Mouse (Mus musculus) ES-E14 (cell line): ENCODE data around the gene Tmem222. TPM values are rescaled to one million over a fixed set of nuclear protein-coding genes. Genes with fewer than 3 reads are reported as not detected.

Experiments used
- DNase-seq: peaks from one replicate; pipeline ENCODE4 v3.0.0-alpha.2; 2013; ENCODE audit warnings: low read depth, low spot score
- H3K27ac ChIP-seq: 2 replicates; pipeline ENCODE4 v1.5.1; 2012; ENCODE audit warnings: low read depth, mild to moderate bottlenecking, low read length, moderate library complexity, mixed read lengths; ENCODE audit not compliant: poor library complexity, insufficient read depth, severe bottlenecking
- H3K36me3 ChIP-seq: 2 replicates; pipeline ENCODE4 v1.6.1; 2012; ENCODE audit warnings: mild to moderate bottlenecking, low read length, moderate library complexity, mixed read lengths; ENCODE audit not compliant: control insufficient read depth, poor library complexity, insufficient read depth, severe bottlenecking
- H3K4me1 ChIP-seq, 2 experiments: fragments of 150-350 bp in 1 of 2; sonication (generic) in 1 of 2; 2 replicates each; pipeline ENCODE4 v1.6.1; 2012; ENCODE audit warnings: low read length in 2 of 2, mild to moderate bottlenecking in 1 of 2, mixed read lengths in 1 of 2; ENCODE audit not compliant: control insufficient read depth in 2 of 2, insufficient read depth in 2 of 2, poor library complexity in 1 of 2
- H3K4me3 ChIP-seq, 2 experiments: fragments of 150-350 bp in 1 of 2; sonication (generic) in 1 of 2; 2 replicates each; pipeline ENCODE4 v1.5.1; 2012; ENCODE audit warnings: low read length in 2 of 2, low read depth in 1 of 2, mild to moderate bottlenecking in 1 of 2, mixed read lengths in 1 of 2; ENCODE audit not compliant: insufficient read depth in 1 of 2, poor library complexity in 1 of 2, severe bottlenecking in 1 of 2
- H3K9ac ChIP-seq: 2 replicates; pipeline ENCODE4 v1.6.1; 2012; ENCODE audit warnings: low read depth, mild to moderate bottlenecking, low read length, mixed read lengths; ENCODE audit not compliant: poor library complexity, insufficient read depth, severe bottlenecking
- H3K9me3 ChIP-seq: fragments of 150-350 bp; sonication (generic); 2 replicates; pipeline ENCODE4 v1.6.1; 2012; ENCODE audit warnings: low read depth, mild to moderate bottlenecking, low read length; ENCODE audit not compliant: control insufficient read depth, insufficient read depth
- CHD2 ChIP-seq: IDR thresholded peaks from 2 replicates; pipeline ENCODE4 v1.6.1; 2014; ENCODE audit warnings: mild to moderate bottlenecking, low read depth, low read length, inconsistent platforms
- HCFC1 ChIP-seq: IDR thresholded peaks from 2 replicates; pipeline ENCODE4 v1.6.1; 2012; ENCODE audit warnings: low read length, inconsistent platforms, borderline replicate concordance; ENCODE audit not compliant: insufficient read depth
- MAFK ChIP-seq: IDR thresholded peaks from 2 replicates; pipeline ENCODE4 v1.6.1; 2014; ENCODE audit warnings: mild to moderate bottlenecking, low read depth, low read length, inconsistent platforms; ENCODE audit not compliant: insufficient read depth
- ZC3H11A ChIP-seq: IDR thresholded peaks from 2 replicates; pipeline ENCODE4 v1.6.1; 2012; ENCODE audit warnings: low read depth, mild to moderate bottlenecking, inconsistent platforms, low read length, borderline replicate concordance
- ZNF384 ChIP-seq: IDR thresholded peaks from 2 replicates; pipeline ENCODE4 v1.6.1; 2012; ENCODE audit warnings: low read depth, low read length, inconsistent platforms
- in situ Hi-C, 2 experiments: fragments of 600-800 bp; cut with MboI; formaldehyde crosslinking; loops; one replicate each; pipeline ENCODE4 v1.15.1; 2025; ENCODE audit warnings: low sequenced_read_pairs in 2 of 2, inconsistent platforms in 1 of 2; ENCODE audit not compliant: unreplicated experiment in 2 of 2
- total RNA-seq: library from RNA; depleted of rRNA; stranded (reverse); fragments of 300-350 nt; gene quantifications from 2 replicates; pipeline ENCODE4 v1.2.3, GENCODE M21; 2012

Tmem222 gene
- total RNA-seq, 1 experiment: 73.3 TPM

DNA sequence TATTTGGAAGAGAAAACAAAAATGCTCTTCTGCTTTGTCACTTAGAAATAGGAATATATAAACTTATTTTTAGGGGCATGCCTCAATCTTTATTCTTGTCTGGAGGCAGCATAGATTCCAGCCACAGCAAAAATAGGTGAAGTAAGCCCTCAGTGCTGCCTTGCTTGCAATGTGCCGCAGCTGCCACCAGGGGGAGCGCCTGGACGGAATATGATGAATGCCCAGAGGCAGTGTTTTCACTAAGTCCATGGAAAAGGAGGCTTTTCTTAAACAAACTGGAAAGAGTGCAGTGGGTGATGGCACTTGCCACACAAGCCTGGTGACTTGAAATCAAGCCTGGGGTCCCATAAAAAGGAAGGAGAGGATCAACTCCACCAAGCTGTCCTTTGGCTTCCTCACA lies 32.4 kb upstream of the Tmem222 start:
- DNase-seq: peak; percentile 68
- no peak overlapping the region for H3K27ac ChIP-seq
- H3K4me3 ChIP-seq: no peak overlapping the region
- H3K36me3 ChIP-seq: peaks cover 24% of the 10 kb centered on the region
- no peak overlapping the region for H3K9ac ChIP-seq
- TF ChIP-seq MAFK: peak; percentile 22; the same call in 1 of the 2 replicates
- no peak for TF ChIP-seq CHD2
- no peaks in the 10 kb centered on the region for H3K9me3 ChIP-seq
- no peaks in the 10 kb centered on the region for H3K4me1 ChIP-seq
- in situ Hi-C loops: loop anchor here in 1 of 2 experiments (10.0 kb wide), 1 partner anchor 305 kb away; no protein-coding TSS in a partner anchor

DNA sequence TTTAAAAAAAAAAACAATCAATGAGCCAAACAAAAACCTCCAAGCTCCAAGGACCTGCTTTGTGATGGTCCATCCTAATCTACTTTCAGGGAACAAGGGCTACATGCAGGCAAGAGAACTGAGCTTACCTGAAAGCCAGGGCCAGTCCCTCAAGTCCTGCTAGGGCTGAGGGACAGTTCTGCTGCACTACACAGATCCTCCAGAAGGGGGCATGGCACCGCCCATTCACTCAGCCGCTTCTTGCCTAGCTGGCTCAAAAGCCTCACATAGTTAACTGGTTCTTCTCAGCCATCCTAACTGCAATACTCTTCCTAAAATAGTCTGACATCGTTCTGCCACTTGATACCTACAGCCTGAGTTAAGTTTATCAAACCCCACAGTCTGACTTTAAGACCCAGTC lies 29.7 kb upstream of the Tmem222 start:
- peak; percentile 58 for DNase-seq
- TF ChIP-seq HCFC1 (no peak), CHD2 (no peak), ZC3H11A (no peak)

DNA sequence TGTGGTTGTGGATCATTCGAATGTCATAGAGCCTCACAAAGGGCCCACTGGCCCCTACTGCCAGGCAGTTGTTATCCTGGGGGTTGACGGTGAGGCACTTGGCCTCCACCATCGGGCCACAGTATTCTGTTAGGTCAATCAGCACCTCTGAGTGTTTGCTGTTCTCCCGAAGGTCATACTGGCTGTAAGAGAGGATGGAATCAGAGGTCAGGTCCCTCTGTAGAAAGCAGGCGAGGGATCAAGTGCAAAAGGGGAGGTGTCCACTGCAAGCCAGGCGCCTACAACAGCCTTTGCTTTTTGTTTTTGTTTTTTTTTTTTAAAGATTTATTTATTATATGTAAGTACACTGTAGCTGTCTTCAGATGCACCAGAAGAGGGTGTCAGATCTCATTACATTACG lies 28.2 kb upstream of the Tmem222 start:
- Histone ChIP-seq H3K9me3 (no peaks in the 10 kb centered on the region), H3K27ac (no peak overlapping the region), H3K36me3 (peaks cover 46% of the 10 kb centered on the region), H3K4me1 (no peaks in the 10 kb centered on the region), H3K4me3 (no peak overlapping the region), H3K9ac (no peak overlapping the region)
- in situ Hi-C loops: loop anchor here in 1 of 2 experiments (10.0 kb wide), 1 partner anchor 301 kb away; no protein-coding TSS in a partner anchor
- no peak for TF ChIP-seq HCFC1
- no peak for TF ChIP-seq MAFK
- TF ChIP-seq CHD2: no peak
- TF ChIP-seq ZNF384: no peak
- no peak for TF ChIP-seq ZC3H11A
- no peak for DNase-seq

More for the DNA sequence above, 29.7 kb upstream of the Tmem222 start:
- H3K36me3 ChIP-seq: peaks cover 32% of the 10 kb centered on the region
- H3K9ac ChIP-seq: no peak overlapping the region
- in situ Hi-C loops: loop anchor here in 1 of 2 experiments (10.0 kb wide), 1 partner anchor 303 kb away; no protein-coding TSS in a partner anchor
- no peak overlapping the region for H3K4me3 ChIP-seq
- no peaks in the 10 kb centered on the region for H3K4me1 ChIP-seq
- no peaks in the 10 kb centered on the region for H3K9me3 ChIP-seq
- H3K27ac ChIP-seq: no peak overlapping the region

DNA sequence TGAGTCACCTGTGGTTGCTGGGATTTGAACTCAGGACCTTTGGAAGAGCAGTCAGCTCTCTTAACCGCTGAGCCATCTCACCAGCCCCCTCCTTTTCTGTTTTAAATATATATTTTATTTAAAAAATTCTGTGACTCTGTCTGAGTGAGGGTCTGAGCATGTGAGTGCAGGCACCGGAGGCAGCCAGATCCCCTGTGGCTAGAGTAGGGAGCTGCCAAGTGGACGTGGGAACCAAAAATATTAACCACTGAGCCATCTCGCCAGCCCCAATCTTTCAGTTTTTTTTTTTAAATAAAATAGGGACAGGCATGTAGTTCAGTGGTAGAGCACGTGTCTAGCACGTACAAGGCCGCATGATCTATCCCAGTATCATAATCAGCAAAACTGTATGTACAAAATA lies 27.2 kb upstream of the Tmem222 start:
- no peak for TF ChIP-seq MAFK
- TF ChIP-seq ZC3H11A: no peak
- TF ChIP-seq HCFC1: no peak
- no peak for TF ChIP-seq ZNF384
- no peak for TF ChIP-seq CHD2
- in situ Hi-C loops: loop anchor here in 1 of 2 experiments (5.0 to 10.0 kb wide), 2 partner anchors 87 to 300 kb away; no protein-coding TSS in a partner anchor

DNA sequence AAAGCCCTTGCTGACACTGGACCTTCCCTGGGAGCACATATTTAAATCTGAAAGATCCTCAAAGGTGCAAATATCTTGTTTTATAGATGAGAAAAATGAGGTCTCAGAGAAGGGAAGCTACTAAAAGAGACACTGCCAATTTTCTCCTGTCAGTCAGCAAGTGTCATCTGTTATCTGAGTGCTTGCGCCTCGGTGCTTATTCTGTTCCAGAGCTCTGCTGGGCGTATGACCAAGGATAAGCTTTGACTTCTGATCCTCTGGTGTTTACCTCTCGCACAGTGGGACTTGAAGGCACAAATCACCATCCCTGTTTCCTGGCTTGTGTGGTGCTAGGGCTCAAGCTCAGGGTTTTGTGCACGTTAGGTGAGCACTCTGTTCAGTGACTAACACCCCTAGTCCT lies 25.1 kb upstream of the Tmem222 start:
- no peak overlapping the region for H3K9ac ChIP-seq
- no peak for DNase-seq
- H3K9me3 ChIP-seq: no peaks in the 10 kb centered on the region
- H3K4me1 ChIP-seq: peaks cover 0 to 2% of the 10 kb centered on the region in 2 experiments; a peak in 1 of 4 replicates
- TF ChIP-seq CHD2 (no peak), HCFC1 (no peak), ZNF384 (no peak), MAFK (no peak), ZC3H11A (no peak)
- no peak overlapping the region for H3K27ac ChIP-seq
- peaks cover 63% of the 10 kb centered on the region for H3K36me3 ChIP-seq
- H3K4me3 ChIP-seq: no peak overlapping the region
- in situ Hi-C loops: loop anchor here in 1 of 2 experiments (5.0 to 10.0 kb wide), 2 partner anchors 85 to 298 kb away; no protein-coding TSS in a partner anchor

More for the DNA sequence above, 27.2 kb upstream of the Tmem222 start:
- Histone ChIP-seq H3K9me3 (no peaks in the 10 kb centered on the region), H3K27ac (no peak overlapping the region), H3K36me3 (peaks cover 56% of the 10 kb centered on the region), H3K4me3 (no peak overlapping the region), H3K4me1 (no peaks in the 10 kb centered on the region; a peak in 1 of 4 replicates), H3K9ac (no peak overlapping the region)
- no peak for DNase-seq
